Mouse (Mus musculus) CH12.LX (cell line): ENCODE measurements around the gene Dnaaf2.

Experiments
- CTCF ChIP-seq, 2 experiments: IDR thresholded peaks in 1 of 2; conservative IDR thresholded peaks in 1 of 2; 2 replicates each; pipeline ENCODE4 v1.5.1; 2011 to 2012; ENCODE audit warnings: low read depth in 2 of 2, low read length in 2 of 2, improper control_type of control experiment in 1 of 2, inconsistent platforms in 1 of 2, mild to moderate bottlenecking in 1 of 2, moderate library complexity in 1 of 2
- EP300 ChIP-seq: IDR thresholded peaks from 2 replicates; pipeline ENCODE4 v1.6.1; 2011; ENCODE audit warnings: low read length, improper control_type of control experiment
- KAT2A ChIP-seq: IDR thresholded peaks from 2 replicates; pipeline ENCODE4 v1.6.1; 2012; ENCODE audit warnings: low read length, improper control_type of control experiment, inconsistent platforms; ENCODE audit not compliant: insufficient replicate concordance
- MAFK ChIP-seq: IDR thresholded peaks from 2 replicates; pipeline ENCODE4 v1.6.1; 2011; ENCODE audit warnings: low read length, improper control_type of control experiment; ENCODE audit not compliant: insufficient replicate concordance
- POLR2A ChIP-seq: IDR thresholded peaks from 2 replicates; pipeline ENCODE4 v1.6.1; 2011; ENCODE audit warnings: low read depth, mild to moderate bottlenecking, improper control_type of control experiment, low read length

DNA sequence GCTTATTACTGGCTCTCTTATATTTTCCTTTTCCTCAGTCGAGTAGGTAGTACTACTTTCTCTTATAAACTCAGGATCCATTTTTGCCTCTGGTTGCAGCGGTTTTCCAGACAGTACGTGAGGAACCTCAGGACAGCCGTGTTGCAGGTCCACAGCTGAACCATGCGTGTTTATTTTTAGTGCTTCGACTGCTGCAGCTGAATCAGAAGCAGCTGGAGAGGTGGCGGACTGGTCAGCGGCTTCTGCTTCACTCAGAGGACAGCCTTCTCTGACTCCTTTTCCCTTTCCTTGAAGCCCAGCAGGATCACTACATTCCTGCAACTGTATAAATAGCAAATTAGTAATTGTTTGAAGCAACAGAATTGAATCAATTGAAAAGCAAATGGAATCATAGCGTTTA is 8.2 kb downstream of the Dnaaf2 start:
- TF ChIP-seq CTCF (conservative IDR thresholded peaks at IDR 0.05 in 1 of 2, IDR thresholded peaks at IDR 0.05 in 1 of 2; ENCODE audit: low read depth in 2 of 2, low read length in 2 of 2) (no peak), EP300 (no peak), MAFK (no peak), KAT2A (no peak), POLR2A (no peak)
